Mouse (Mus musculus) CD4-positive, CD25-positive, alpha-beta regulatory T cell, adult 2 months (primary cell): Measurements from ENCODE around the gene Myo5c.
A peak's percentile ranks its signal among the peaks of the same experiment; 100 is the strongest.
"Not testable (repeated sequence)": the region's sequence is repeated elsewhere in the genome, so short reads cannot be mapped to it uniquely, and the experiment has no call there.

Experiments
- DNase-seq: peaks from one replicate; pipeline ENCODE4 v3.0.0-alpha.2; 2012; ENCODE audit warnings: low read depth, low spot score

Gene Myo5c

GRCm38 (mm10) chr9:75244527-75244926 lies 12.7 kb downstream of the Myo5c start:
- DNase-seq, result peak; percentile 25

GRCm38 (mm10) chr9:75246080-75246930 lies 14.5 kb downstream of the Myo5c start:
- peak; percentile 51 for DNase-seq

GRCm38 (mm10) chr9:75247870-75248269 lies 16.1 kb downstream of the Myo5c start:
- no peak for DNase-seq

DNA sequence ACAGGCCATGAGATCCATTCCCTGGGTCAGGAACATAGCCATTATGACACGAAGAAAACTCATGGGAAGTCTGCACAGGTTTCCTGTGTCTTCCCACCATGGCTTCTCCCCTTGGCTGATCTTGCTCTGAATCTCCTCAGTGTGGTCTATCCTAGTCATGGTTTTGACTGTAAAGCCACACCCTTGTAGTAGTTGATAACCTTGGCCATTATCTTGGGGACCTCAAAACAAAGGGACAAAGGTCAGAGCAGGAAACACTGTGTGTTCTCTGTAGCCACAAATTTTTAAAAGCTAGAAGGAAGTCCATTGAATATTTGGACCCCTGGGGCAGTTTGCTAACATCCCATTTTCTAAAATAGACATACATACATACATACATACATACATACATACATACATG lies 16.5 kb downstream of the Myo5c start:
- no peak for DNase-seq

DNA sequence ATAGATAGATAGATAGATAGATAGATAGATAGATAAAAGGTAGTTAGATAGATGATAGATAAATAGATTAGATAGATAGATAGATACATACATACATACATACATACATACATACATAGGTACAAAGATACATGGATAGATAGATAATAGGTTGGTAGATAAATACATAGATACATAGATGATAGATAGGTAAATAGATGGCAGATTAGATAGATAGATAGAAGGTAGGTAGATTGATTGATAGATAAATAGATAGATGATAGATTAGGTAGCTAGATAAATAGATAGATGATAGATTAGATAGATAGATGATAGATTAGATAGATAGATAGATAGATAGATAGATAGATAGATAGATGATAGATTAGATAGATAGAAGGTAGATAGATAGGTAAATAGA lies 17.1 kb downstream of the Myo5c start:
- no peak for DNase-seq

- DNase-seq, result not testable (repeated sequence)
These were observed 21.3 kb downstream of the Myo5c start for GRCm38 (mm10) chr9:75253158-75253557.

DNA sequence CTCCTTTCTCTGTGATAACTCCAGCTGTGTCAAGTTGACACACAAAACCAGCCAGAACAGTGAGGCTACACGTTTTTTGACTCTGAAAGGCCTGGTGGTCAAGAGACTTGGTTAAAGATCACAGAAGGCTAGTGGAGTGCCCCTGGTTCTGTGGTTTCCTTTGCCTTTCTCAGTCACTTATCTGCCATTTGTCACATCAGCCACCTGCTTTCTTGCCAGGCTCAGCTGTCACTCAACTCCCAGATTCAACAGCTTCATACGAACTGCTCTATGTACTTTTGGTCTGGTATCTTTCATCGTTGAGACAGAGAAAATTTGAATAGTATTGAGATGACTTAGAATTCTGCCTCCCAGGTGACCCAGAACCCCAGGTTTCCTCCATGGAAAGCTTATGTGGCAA lies 21.9 kb downstream of the Myo5c start:
- DNase-seq, result no peak

DNA sequence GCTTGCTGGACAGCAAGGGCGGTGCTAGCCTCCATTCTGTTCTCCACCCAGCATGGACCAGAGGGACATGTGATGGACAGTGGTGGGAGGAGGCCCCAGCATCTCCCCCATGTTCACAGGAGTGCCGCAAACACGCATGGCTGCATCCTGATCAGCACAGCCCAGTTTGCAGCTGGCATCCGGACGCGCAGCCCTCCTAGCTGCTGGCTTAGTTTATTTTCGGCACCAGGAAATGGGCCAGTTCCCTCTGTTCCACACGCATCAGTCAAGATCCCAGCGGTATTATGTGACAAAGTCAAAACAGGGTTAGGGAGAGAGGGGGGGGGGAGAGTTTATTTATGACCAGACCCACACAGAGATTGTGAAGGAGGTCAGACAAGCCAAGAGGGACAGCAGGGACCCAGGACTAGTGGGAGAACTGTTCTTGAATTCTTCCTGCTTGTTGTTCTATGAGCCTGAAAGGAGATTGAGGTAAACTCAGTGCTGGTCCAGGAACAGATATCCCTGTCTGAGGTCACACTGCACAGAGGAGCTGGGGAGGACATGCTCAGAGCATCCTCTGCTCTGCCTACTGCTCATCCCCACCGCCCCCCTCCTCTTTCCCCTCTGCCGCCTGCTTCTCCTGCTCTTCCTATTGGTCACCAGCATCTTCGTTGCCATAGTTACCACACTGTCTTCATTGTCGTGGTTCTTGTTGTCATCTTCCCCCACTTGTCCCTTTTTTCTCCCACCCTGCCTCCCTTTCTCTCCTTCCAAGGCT lies 22.6 kb downstream of the Myo5c start:
- peak; percentile 25 for DNase-seq

DNA sequence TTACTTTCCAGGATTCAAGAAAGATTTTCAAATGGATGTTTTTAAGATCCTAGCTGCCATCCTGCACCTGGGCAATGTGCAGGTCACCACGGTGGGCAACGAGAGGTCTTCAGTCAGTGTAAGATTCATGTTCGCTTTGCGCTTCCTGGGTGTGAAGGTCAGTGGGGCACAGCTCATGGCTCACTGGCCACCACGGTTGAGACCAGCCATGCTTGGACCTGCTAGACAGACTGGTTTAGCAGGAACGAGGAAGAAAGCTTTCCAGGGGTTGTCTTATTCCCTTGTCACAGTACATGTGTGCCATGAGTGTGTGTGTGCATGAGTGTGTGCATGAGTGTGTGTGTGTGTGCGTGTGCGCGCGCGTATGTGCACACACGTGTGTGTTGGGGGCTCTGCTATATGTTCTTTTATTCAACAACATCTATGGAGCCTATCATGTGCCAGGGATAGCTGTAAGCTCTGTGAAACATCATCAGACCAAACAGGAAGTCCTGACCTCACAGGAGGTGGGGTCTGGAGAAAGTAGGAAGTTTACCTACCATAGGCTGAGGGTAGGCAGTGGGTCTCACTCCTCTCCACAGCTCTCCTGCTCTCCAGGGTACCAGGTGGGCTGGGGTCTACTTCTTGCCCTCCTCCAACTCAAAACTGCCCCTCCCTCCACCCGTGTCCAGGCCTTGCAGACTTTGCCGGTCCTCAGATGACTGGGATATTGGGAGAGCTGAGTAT lies 24.2 kb downstream of the Myo5c start:
- peak; percentile 60 for DNase-seq

GRCm38 (mm10) chr9:75258792-75259191 lies 27.0 kb downstream of the Myo5c start:
- no peak for DNase-seq

- peak; percentile 63 for DNase-seq
These were observed 27.8 kb downstream of the Myo5c start for GRCm38 (mm10) chr9:75259656-75260055.

GRCm38 (mm10) chr9:75261332-75261872 lies 29.6 kb downstream of the Myo5c start:
- DNase-seq, result peak; percentile 24

GRCm38 (mm10) chr9:75262235-75262826 lies 30.5 kb downstream of the Myo5c start:
- peak; percentile 75 for DNase-seq

DNA sequence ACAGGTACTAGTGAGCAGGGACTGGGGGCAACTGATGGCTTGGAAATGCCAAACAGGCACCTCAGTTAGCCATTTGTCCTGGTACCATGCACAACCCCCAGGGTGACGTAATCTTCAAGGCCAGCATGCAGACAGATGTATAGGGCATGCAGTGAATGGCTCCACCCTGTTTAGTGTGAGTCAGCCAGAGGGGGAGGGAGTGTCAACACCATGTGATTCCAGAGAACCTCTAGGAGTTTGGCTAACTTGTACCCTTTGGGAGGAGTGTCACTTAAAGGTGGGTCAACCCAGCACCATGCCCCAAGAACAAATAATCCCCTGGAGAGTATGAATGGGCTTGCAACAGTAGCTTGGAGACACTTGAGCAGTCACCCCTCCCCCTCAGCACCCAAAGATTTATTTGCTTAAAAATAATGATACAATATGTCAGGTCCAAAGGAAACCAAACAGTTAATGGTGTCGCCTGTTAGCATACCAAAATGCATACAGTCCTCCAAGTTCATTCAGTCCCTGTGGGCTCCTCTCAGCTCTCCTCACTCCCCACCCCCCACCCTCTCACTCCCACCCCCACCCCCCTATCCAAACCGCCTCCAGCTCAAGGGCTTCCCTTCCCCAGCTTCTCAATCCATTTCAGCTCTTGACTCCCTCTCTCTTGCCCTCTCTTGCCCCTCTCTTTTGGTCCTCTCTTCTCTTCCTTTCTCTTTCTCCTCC lies 32.3 kb downstream of the Myo5c start:
- DNase-seq, result no peak

DNA sequence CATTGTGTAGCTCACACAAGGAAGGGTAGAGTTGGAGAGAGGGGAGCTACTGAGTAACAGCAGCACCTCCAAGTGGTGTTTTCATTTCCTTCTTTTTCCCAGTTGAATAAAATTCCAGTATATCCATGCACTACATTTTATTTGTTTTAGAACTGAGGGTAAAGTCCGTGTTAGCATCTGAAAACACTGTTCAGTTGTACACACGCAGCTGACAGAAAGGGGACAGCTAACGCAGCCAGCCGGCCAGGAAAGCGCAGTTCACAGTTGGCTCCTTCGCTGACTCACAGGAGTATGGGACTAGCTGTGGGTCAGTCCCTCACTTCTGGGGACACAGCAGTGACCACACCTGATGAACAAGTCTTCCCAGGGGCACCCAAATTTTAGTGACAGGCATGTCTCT lies 35.3 kb downstream of the Myo5c start:
- DNase-seq, result no peak

DNA sequence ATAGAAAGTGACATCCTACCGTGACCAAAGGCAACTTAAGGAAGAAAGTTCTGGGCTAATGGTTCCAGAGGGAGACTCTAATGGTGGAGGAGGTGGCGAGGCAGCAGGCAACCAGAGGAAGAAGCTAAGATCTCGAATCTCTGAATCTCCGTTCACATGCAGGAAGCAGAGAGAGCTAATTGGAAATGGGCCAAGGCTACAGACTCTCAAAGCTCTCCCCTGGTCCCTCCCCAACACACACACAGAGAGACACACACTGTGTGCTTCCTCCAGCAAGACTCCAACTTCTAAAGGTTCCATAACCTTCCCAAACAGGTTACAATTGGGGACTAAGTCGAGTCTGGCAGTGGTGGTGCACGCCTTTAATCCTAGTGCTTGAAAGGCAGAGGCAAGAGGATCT lies 38.6 kb downstream of the Myo5c start:
- DNase-seq, result peak; percentile 49

DNA sequence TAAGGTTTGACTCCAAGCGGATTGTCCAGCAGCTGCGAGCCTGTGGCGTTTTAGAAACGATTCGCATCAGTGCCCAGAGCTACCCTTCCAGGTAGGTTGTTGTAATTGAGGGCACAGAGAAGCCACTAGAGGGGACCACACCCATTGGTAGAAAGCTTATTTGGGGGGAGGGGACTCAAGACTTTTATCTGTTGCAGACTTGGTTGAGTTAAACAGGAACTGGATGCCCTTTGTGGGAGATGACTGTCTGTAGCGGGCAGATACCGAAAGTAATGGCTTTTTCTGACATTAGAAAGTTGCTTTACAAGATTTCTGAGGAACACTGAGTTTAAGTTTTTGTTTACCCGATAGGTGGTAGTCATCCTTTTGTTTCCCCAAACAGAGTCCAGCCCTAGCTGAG lies 39.7 kb downstream of the Myo5c start:
- DNase-seq, result peak; percentile 51

- DNase-seq, result no peak
These were observed 41.8 kb downstream of the Myo5c start for GRCm38 (mm10) chr9:75273646-75274045.

GRCm38 (mm10) chr9:75274486-75274885 lies 42.7 kb downstream of the Myo5c start:
- no peak for DNase-seq

DNA sequence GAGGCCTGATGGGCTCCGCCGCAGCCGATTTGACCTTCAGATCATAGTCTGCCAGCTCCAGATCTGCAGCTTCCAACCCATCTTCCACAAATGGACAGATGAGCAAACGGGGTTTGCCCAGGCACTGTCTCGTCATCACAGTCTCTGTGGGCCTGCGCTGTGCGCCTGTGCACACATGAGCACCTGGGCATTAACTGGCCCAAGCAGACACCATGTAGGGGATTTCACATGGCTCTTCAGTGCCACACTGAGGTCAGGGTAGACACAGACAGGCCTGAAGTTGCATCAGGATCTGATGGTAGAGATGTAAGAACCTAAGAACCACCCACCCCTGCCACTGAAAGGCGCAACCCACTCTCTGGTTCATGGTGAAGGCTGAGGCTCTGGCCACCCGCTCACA lies 43.2 kb downstream of the Myo5c start:
- no peak for DNase-seq

DNA sequence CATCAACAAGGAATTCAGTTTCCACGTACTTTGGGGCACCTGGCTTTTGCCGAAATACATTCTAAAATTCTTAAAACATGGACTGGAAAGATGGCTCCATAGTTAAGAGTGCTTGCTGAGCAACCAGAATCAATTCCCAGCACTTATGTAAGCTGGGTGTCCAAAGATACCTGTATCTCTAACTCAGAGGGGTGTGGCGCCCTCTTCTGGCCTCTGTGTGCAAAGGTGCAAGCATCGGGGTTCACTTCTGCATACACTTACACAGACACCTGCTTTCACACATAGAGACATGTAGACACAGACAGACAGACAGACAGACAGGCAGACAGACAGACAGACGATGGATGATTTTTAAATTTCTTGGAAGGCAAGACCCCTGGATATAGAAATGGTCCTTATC lies 49.0 kb downstream of the Myo5c start:
- peak; percentile 71 for DNase-seq
